Mouse (Mus musculus) R1 (cell line): ENCODE data around the gene Prpf19.

Source experiments
- DNase-seq: peaks from one replicate; pipeline ENCODE4 v3.0.0-alpha.2; 2018; ENCODE audit warnings: low read depth, low spot score

Gene Prpf19

GRCm38 (mm10) chr19:10938771-10939170 is 43.7 kb downstream of the Prpf19 start:
- DNase-seq, result no peak

GRCm38 (mm10) chr19:10940097-10940800 is 45.2 kb downstream of the Prpf19 start:
- DNase-seq, result peak; percentile 83

GRCm38 (mm10) chr19:10940801-10941457 is 45.9 kb downstream of the Prpf19 start:
- peak; percentile 71 for DNase-seq

- no peak for DNase-seq
These were observed 48.9 kb downstream of the Prpf19 start for GRCm38 (mm10) chr19:10943955-10944354.

- no peak for DNase-seq
These were observed 51.5 kb downstream of the Prpf19 start for GRCm38 (mm10) chr19:10946506-10946905.

- no peak for DNase-seq
These were observed 52.2 kb downstream of the Prpf19 start for GRCm38 (mm10) chr19:10947219-10947618.

- peak; percentile 12 for DNase-seq
These were observed 53.4 kb downstream of the Prpf19 start for GRCm38 (mm10) chr19:10948416-10948815.

GRCm38 (mm10) chr19:10949112-10949511 is 54.1 kb downstream of the Prpf19 start, which contains the start of gene Ccdc86:
Ccdc86 (minus strand) TSS chr19:10949266.
- peak; percentile 99 for DNase-seq

- DNase-seq, result no peak
These were observed 54.5 kb downstream of the Prpf19 start for GRCm38 (mm10) chr19:10949558-10949957.

- peak; percentile 28 for DNase-seq
These were observed 57.2 kb downstream of the Prpf19 start for GRCm38 (mm10) chr19:10952021-10952939.
